Mouse (Mus musculus) gonadal fat pad, adult 2 months (tissue): ENCODE data around the gene Znrd1as. TPM values are rescaled to one million over a fixed set of nuclear protein-coding genes. Genes with fewer than 3 reads are reported as not detected.
A peak's percentile ranks its signal among the peaks of the same experiment; 100 is the strongest.
"Not testable (repeated sequence)": the region's sequence is repeated elsewhere in the genome, so short reads cannot be mapped to it uniquely, and the experiment has no call there.

Source experiments
- DNase-seq: peaks from one replicate; pipeline ENCODE4 v3.0.0-alpha.2; 2012; ENCODE audit warnings: low read depth
- polyA plus RNA-seq: library from polyadenylated mRNA; depleted of rRNA; stranded (reverse); fragments of >200 nt; gene quantifications from 2 replicates; pipeline ENCODE4 v1.2.3, GENCODE M21; 2012

The Znrd1as gene
- polyA plus RNA-seq, 1 experiment = 2.5 TPM

- DNase-seq = peak; percentile 86
Measured at GRCm38 (mm10) chr17:36950981-36951947, 7.1 kb upstream of the Znrd1as start, which contains the start of gene Ppp1r11. Gene Ppp1r11 (minus strand): TSS chr17:36951741.

GRCm38 (mm10) chr17:36952631-36953030, 5.8 kb upstream of the Znrd1as start:
- no peak for DNase-seq

- no peak for DNase-seq
Measured at GRCm38 (mm10) chr17:36953062-36953461, 5.3 kb upstream of the Znrd1as start.

GRCm38 (mm10) chr17:36958884-36959283, 492 bp downstream of the Znrd1as start:
- no peak for DNase-seq

DNA sequence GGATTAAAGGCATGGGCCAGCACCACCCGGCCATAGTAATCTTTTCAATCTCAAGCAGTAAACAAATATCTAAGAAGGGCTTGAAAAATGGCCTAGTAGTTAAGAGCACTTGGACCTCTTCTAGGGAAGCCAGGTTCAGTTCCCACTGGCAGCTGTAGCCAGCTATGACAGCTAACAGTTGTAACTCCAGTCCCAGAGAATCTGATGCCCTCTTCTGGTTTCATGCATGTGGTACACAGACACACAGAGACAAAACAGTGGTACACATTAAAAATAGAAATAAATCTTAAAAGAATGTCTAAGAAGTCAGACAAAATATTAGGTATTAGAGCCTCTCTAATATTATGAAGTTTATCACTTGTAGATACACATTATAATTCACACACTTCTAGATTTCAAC, 2.7 kb downstream of the Znrd1as start:
- no peak for DNase-seq

DNA sequence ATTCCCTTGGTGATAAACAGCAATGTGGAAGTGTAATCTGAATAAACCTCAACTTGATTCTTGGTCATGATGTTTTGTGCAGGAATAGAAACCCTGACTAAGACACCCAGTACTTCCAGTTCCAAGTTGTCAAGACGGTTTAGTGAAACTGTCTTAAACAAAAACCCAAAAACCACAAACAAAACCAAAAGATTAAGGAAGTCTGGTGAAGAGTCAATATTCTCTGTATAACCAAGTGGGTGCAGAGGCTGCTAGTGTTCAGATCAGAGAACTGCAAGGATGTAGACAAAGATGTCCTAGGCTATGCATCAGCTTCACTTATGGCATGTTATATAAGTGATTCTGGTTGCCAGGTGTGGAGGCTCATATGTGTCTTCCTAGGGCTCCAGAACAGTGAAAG, 8.5 kb downstream of the Znrd1as start:
- DNase-seq = no peak

- DNase-seq = no peak
Measured at GRCm38 (mm10) chr17:36970316-36970890, 12.0 kb downstream of the Znrd1as start.

- DNase-seq = no peak
Measured at GRCm38 (mm10) chr17:36971172-36971850, 12.9 kb downstream of the Znrd1as start.

DNA sequence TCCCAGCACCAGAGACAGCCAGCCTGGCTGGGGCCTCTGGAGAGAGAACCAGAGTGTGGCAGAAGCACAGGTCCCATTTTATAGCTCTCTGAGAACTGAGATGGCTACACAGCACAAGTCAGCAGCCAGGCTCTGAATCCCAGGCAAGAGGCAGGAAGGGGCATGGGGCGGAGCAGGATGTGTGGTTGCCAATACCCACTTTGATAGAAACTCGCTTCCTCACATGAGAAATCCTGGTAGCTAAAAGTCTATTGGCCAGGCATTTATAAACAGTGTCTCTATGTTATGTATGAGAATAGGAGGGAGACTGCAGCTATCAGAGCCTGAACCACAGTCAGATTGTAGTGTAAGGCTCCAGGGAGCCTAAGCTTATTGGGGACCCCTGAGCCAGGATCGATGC, 14.4 kb downstream of the Znrd1as start:
- no peak for DNase-seq

GRCm38 (mm10) chr17:36973271-36973787, 14.9 kb downstream of the Znrd1as start:
- no peak for DNase-seq

- DNase-seq = no peak
Measured at GRCm38 (mm10) chr17:36981221-36981813, 22.9 kb downstream of the Znrd1as start, which contains the start of gene 2410137M14Rik. Gene 2410137M14Rik (minus strand): TSS chr17:36981237.

DNA sequence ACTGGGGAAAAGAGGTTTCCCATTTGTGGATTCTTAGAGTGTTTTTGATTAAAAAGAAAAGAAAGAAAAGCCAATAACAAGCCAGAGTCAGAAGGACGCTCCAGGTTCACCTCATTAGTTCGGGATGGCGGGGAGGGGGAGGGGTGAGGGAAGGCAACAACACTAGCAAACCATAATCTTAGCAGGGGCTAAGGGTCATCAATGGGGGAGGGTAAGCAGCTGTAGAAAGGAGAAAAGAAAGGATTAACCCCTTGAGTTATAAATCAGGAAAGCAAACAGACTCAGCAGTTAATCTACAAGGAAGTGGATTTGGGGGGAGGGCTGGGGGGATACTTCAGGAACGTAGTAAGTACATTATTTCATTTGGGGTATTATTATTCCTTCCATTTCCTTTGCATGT, 23.5 kb downstream of the Znrd1as start:
- no peak for DNase-seq

GRCm38 (mm10) chr17:36982253-36983155, 24.1 kb downstream of the Znrd1as start:
- DNase-seq = no peak

- no peak for DNase-seq
Measured at GRCm38 (mm10) chr17:36988475-36988874, 30.1 kb downstream of the Znrd1as start.

GRCm38 (mm10) chr17:36989437-36989836, 31.0 kb downstream of the Znrd1as start, which contains the start of gene H2-M5:
Gene H2-M5 (minus strand): TSS chr17:36989537.
- no peak for DNase-seq

DNA sequence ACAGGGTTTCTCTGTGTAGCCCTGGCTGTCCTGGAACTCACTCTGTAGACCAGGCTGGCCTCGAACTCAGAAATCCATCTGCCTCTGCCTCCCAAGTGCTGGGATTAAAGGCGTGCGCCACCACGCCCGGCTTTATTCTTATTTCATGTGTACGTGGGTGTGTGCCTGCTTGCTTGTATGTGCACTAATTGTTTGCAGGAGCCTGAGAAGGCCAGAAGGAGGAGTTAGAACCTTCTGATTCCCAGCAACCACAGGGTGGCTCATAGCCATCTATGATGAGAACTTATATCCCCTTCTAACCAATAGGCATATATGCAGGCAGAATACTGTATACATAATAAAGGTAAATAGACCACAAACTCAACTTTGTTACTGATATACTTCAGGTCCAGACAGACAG, 32.2 kb downstream of the Znrd1as start:
- DNase-seq = not testable (repeated sequence)

GRCm38 (mm10) chr17:36992336-36993104, 34.1 kb downstream of the Znrd1as start:
- no peak for DNase-seq

DNA sequence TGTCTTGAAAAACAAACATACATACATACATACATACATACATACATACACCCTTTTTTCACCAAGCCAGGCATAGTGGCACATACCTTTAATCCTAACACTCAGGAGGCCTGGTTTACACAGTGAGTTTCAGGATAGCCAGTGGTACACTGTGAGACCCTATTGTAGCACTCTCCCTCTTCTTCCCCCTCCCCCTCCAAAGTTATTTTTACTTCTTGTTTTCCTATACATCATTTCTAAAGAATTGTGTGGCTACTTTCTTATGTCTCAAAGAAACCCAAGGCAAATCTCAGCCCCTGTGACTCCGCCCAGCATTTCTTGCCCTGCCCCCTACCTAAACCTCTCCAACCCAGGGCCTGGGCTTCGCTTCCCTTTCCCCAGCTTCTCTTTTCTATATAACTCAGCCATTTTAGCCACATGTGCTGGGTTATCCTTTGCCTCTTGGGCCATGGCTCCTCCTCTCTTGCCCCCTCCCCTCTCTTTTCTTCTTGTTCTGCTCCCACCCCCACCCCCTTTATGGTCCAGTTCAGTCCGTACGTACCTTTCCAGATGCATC, 35.5 kb downstream of the Znrd1as start:
- no peak for DNase-seq

DNA sequence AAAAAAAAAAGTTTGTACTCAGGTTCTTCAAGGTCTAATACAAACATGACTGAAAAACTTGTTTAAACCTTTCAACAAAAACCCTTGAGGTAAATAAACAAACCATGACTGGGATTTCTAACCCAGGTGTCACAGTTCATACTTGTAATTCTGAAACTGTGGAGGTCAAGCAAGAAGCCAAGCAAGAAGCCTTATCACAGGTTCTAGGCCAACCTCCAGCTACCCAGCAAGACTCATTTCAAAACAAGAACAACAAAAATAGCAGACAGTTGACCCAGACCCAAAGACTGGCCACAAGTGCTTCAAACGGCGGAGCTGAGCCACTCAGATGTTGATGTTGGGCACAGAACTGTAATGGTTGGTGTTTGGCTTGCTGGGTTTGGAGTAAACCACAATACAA, 36.1 kb downstream of the Znrd1as start:
- no peak for DNase-seq
